ENCODE assay signal across 18 mouse cellular contexts in genomic region chr17:47788306-47788705, GRCm38 (mm10). TPM values are rescaled to one million over a fixed set of nuclear protein-coding genes. Genes with fewer than 3 reads are reported as not detected.
DNase-seq lines count a peak whose midpoint lies in the region; ATAC-seq and TF ChIP-seq lines count a peak whose summit lies in the region.
"Had no signal": no experiment of that assay in that cellular context is flagged by ENCODE, and none has a peak within 500 bp of the region (broad histone marks: within the 10 kb centered on the region; RNA-seq: fewer than 3 reads in every experiment).

No protein-coding gene starts in this region.

- intact Hi-C loops in gastrocnemius, postnatal 14 days (cut with DNase I; ENCODE audit: low total_unique reads): loop anchor here (2.0 kb wide), 1 partner anchor 310 kb away; no protein-coding TSS in a partner anchor

- no peak for ATAC-seq in midbrain, embryonic 11.5 days (ENCODE audit: low FRiP score)
- no peak for ATAC-seq in embryonic facial prominence, embryonic 14.5 days (ENCODE audit: low read depth)
- ATAC-seq: liver, embryonic 12.5 days had no signal

- peak; percentile 2 for DNase-seq in gastrocnemius, postnatal 14 days
- no peak for DNase-seq in gastrocnemius, adult 18-20 months (ENCODE audit: low spot score)
- peak; percentile 30 for DNase-seq in midbrain, embryonic 10.5 days (ENCODE audit: low spot score)
- no peak for DNase-seq in midbrain, embryonic 11.5 days (ENCODE audit: low spot score, missing footprints)
- DNase-seq in embryonic facial prominence, embryonic 14.5 days (ENCODE audit: low spot score): peak; percentile 79
- no peak for DNase-seq in adrenal gland, postnatal 25 days
- DNase-seq in cerebellum, adult 2 months: no peak
- no peak for DNase-seq in urinary bladder, postnatal 25 days (ENCODE audit: low spot score)
- DNase-seq: B cell, adult 2 months; cerebellum, postnatal 14 days; kidney, postnatal 4 days; lung, postnatal 14 days; spleen, adult 18-20 months had no signal

- no peaks in the 10 kb centered on the region for H3K36me3 ChIP-seq in midbrain, embryonic 10.5 days
- H3K36me3 ChIP-seq in midbrain, embryonic 11.5 days (ENCODE audit: control insufficient read depth, insufficient read depth, low read length): no peaks in the 10 kb centered on the region
- H3K36me3 ChIP-seq in embryonic facial prominence, embryonic 14.5 days (ENCODE audit: control insufficient read depth, insufficient read depth, low read length): no peaks in the 10 kb centered on the region
- H3K36me3 ChIP-seq: hindbrain, embryonic 15.5 days; neural tube, embryonic 13.5 days had no signal

- 7% methylated on average over 4 of the region's 4 CpGs for WGBS in midbrain, embryonic 10.5 days
- WGBS in midbrain, embryonic 11.5 days: 5% methylated on average over 4 of the region's 4 CpGs
- 2% methylated on average over 4 of the region's 4 CpGs for WGBS in embryonic facial prominence, embryonic 14.5 days
- 30% methylated on average over 4 of the region's 4 CpGs for WGBS in cerebellum, adult 2 months

- no peak overlapping the region for H3K4me3 ChIP-seq in midbrain, embryonic 10.5 days
- no peak overlapping the region for H3K4me3 ChIP-seq in midbrain, embryonic 11.5 days (ENCODE audit: low read depth, low read length)
- H3K4me3 ChIP-seq in embryonic facial prominence, embryonic 14.5 days (ENCODE audit: low read depth, low read length): no peak overlapping the region
- no peak overlapping the region for H3K4me3 ChIP-seq in cerebellum, adult 2 months (replicated peaks; ENCODE audit: insufficient read depth, low read depth, low read length)
- H3K4me3 ChIP-seq: erythroblast, embryonic 14.5 days; heart, embryonic 13.5 days; hindbrain, embryonic 15.5 days; liver, embryonic 12.5 days; neural tube, embryonic 13.5 days had no signal

- H3K4me1 ChIP-seq in midbrain, embryonic 10.5 days: peaks cover 51% of the 10 kb centered on the region
- H3K4me1 ChIP-seq in midbrain, embryonic 11.5 days (ENCODE audit: control insufficient read depth, insufficient read depth, low read length): peaks cover 3% of the 10 kb centered on the region
- peaks cover 16% of the 10 kb centered on the region for H3K4me1 ChIP-seq in embryonic facial prominence, embryonic 14.5 days (ENCODE audit: control insufficient read depth, insufficient read depth, low read length)
- H3K4me1 ChIP-seq in cerebellum, adult 2 months (ENCODE audit: control insufficient read depth, insufficient read depth, low read length): no peaks in the 10 kb centered on the region

- H3K9ac ChIP-seq in midbrain, embryonic 11.5 days (ENCODE audit: low read length): no peak overlapping the region; the same call in 1 of the 2 replicates
- H3K9ac ChIP-seq in embryonic facial prominence, embryonic 14.5 days (ENCODE audit: low read depth, low read length): no peak overlapping the region; the same call in 1 of the 2 replicates
- H3K9ac ChIP-seq: hindbrain, embryonic 15.5 days; liver, embryonic 12.5 days; neural tube, embryonic 13.5 days had no signal

- H3K27ac ChIP-seq in midbrain, embryonic 10.5 days (replicated peaks): peak overlapping the region; percentile 75
- no peak overlapping the region for H3K27ac ChIP-seq in midbrain, embryonic 11.5 days (ENCODE audit: low read depth, low read length)
- H3K27ac ChIP-seq in embryonic facial prominence, embryonic 14.5 days (replicated peaks; ENCODE audit: low read depth, low read length): no peak overlapping the region
- H3K27ac ChIP-seq in cerebellum, adult 2 months (ENCODE audit: insufficient read depth, low read length): no peak overlapping the region
- H3K27ac ChIP-seq: heart, embryonic 13.5 days; hindbrain, embryonic 15.5 days; liver, embryonic 12.5 days; neural tube, embryonic 13.5 days had no signal

- no peak for TF ChIP-seq POLR2A in cerebellum, adult 2 months (IDR thresholded peaks at IDR 0.05; ENCODE audit: borderline replicate concordance, insufficient read depth, low read length)

- TF ChIP-seq CTCF in cerebellum, adult 2 months (IDR thresholded peaks at IDR 0.05; ENCODE audit: borderline replicate concordance, insufficient read depth, low read depth, low read length): no peak

- peaks cover 53% of the 10 kb centered on the region for H3K27me3 ChIP-seq in midbrain, embryonic 10.5 days (ENCODE audit: low read depth, poor library complexity, severe bottlenecking)
- H3K27me3 ChIP-seq in midbrain, embryonic 11.5 days (ENCODE audit: control insufficient read depth, insufficient read depth, low read length): no peaks in the 10 kb centered on the region
- no peaks in the 10 kb centered on the region for H3K27me3 ChIP-seq in embryonic facial prominence, embryonic 14.5 days (replicated peaks; ENCODE audit: control insufficient read depth, insufficient read depth, low read length)
- no peaks in the 10 kb centered on the region for H3K27me3 ChIP-seq in cerebellum, adult 2 months (ENCODE audit: control insufficient read depth, insufficient read depth, low read length)
- H3K27me3 ChIP-seq: hindbrain, embryonic 15.5 days had no signal

- H3K4me2 ChIP-seq in midbrain, embryonic 11.5 days: no peak overlapping the region
- H3K4me2 ChIP-seq in embryonic facial prominence, embryonic 14.5 days (ENCODE audit: low read depth, low read length): no peak overlapping the region; the same call in 1 of the 2 replicates
- H3K4me2 ChIP-seq: heart, embryonic 13.5 days; hindbrain, embryonic 15.5 days; liver, embryonic 12.5 days; neural tube, embryonic 13.5 days had no signal

- H3K9me3 ChIP-seq in midbrain, embryonic 10.5 days (replicated peaks): no peaks in the 10 kb centered on the region
- no peaks in the 10 kb centered on the region for H3K9me3 ChIP-seq in midbrain, embryonic 11.5 days (ENCODE audit: control insufficient read depth, low read length)
- no peaks in the 10 kb centered on the region for H3K9me3 ChIP-seq in embryonic facial prominence, embryonic 14.5 days (ENCODE audit: control insufficient read depth, low read length)
- H3K9me3 ChIP-seq: heart, embryonic 13.5 days; hindbrain, embryonic 15.5 days; liver, embryonic 12.5 days; neural tube, embryonic 13.5 days had no signal

RNA-seq across cellular contexts. Expression of gene Mdfi, which starts 46.2 kb away (rescaled TPM):
- 1 to 10 TPM; 2.4 to 3.5 TPM for total RNA-seq in gastrocnemius, postnatal 14 days (2021)
- under 1 TPM in 1 of 2 experiments, not detected in 1; 0.64 TPM for total RNA-seq in gastrocnemius, adult 18-20 months (2021)
- 10.6 and 12.9 TPM in 2 replicates for polyA plus RNA-seq in midbrain, embryonic 10.5 days (2016; fragmentation: Nextera tagmentation; extraction: Ambion mirVana)
- polyA plus RNA-seq in midbrain, embryonic 11.5 days (2014; fragmentation: Nextera tagmentation; extraction: Ambion mirVana): 24.7 and 25.7 TPM in 2 replicates
- polyA plus RNA-seq in embryonic facial prominence, embryonic 14.5 days (2014; fragmentation: Nextera tagmentation; extraction: Ambion mirVana): 54.5 and 64.6 TPM in 2 replicates
- 2.4 TPM in 1 of 2 replicates, not detected in the other for total RNA-seq in adrenal gland, postnatal 25 days (2021)
- 24.1 and 32.5 TPM in 2 replicates for polyA plus RNA-seq in cerebellum, adult 2 months (2012; rRNA removed)

RNA-seq across cellular contexts. Expression of gene Tfeb, which starts 51.5 kb away (rescaled TPM):
- total RNA-seq in gastrocnemius, postnatal 14 days (2021): 10 to 100 TPM; 60.0 to 66.0 TPM
- total RNA-seq in gastrocnemius, adult 18-20 months (2021): 100 to 1,000 TPM in 1 of 2 experiments, 10 to 100 TPM in 1; 93.6 to 108 TPM
- polyA plus RNA-seq in midbrain, embryonic 10.5 days (2016; fragmentation: Nextera tagmentation; extraction: Ambion mirVana): 1.9 and 2.3 TPM in 2 replicates
- polyA plus RNA-seq in midbrain, embryonic 11.5 days (2014; fragmentation: Nextera tagmentation; extraction: Ambion mirVana): 1.4 and 2.1 TPM in 2 replicates
- 8.6 and 9.7 TPM in 2 replicates for polyA plus RNA-seq in embryonic facial prominence, embryonic 14.5 days (2014; fragmentation: Nextera tagmentation; extraction: Ambion mirVana)
- 21.1 and 28.0 TPM in 2 replicates for total RNA-seq in adrenal gland, postnatal 25 days (2021)
- polyA plus RNA-seq in cerebellum, adult 2 months (2012; rRNA removed): 26.4 and 27.5 TPM in 2 replicates

Comparison
In these comparisons a context has a peak if more than half of its experiments do, and no peak if none do; other contexts are left out.
1. DNase-seq: peak in gastrocnemius, postnatal 14 days (single experiment), midbrain, embryonic 10.5 days (single experiment) and embryonic facial prominence, embryonic 14.5 days (single experiment); none in gastrocnemius, adult 18-20 months (single experiment), midbrain, embryonic 11.5 days (single experiment), adrenal gland, postnatal 25 days (single experiment), cerebellum, adult 2 months (0 of 2) and urinary bladder, postnatal 25 days (single experiment).